Mouse (Mus musculus): ENCODE results near the gene Clta. TPM values are rescaled to one million over a fixed set of nuclear protein-coding genes. Genes with fewer than 3 reads are reported as not detected.

Gene Clta
- polyA plus RNA-seq, 1 experiment from 2014 or later: 273 TPM

DNA sequence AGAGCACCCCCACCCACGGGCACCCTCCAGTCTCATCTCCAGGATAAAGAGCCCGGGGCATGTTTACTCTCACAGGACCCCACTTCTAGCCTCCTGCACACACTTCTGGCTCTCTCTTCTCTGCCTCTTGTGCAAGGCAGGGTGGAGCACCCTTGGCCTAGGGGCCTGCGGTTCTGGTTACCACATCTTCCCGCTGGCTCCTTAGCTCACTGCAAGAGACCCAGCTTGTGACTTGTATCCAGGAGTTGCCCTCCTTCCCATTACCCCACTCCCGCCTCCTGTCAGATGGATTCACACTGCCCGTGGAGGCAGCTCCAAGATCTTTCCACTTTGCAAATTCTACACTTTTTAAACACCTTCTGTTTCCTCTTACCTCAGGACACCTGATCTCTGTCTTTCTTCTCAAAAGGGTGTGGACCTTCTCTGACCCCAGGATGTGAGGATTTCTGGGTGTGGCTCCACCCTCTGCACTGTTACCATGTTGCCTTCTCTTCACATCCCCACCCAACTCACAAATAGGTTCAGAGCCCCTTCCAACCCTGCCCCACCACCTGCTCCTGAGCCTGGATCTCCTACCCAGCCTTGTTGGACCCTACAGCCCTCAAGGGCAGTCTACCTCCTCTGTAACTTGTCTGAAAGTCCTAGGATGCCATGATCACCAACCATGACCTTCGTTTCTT is 38.3 kb upstream of the Clta start:
- Histone ChIP-seq H3K27me3 (ENCODE audit: control insufficient read depth, insufficient read depth, low read length) (no peaks in the 10 kb centered on the region), H3K36me3 (replicated peaks; ENCODE audit: control insufficient read depth, insufficient read depth, low read depth, low read length) (no peaks in the 10 kb centered on the region), H3K4me2 (ENCODE audit: low read depth, low read length) (no peak overlapping the region), H3K9me3 (replicated peaks; ENCODE audit: control insufficient read depth, low read length) (no peaks in the 10 kb centered on the region), H3K27ac (replicated peaks; ENCODE audit: low read depth, low read length) (no peak overlapping the region), H3K4me3 (ENCODE audit: low read depth, low read length) (no peak overlapping the region), H3K4me1 (ENCODE audit: control insufficient read depth, insufficient read depth, low read length) (peaks cover 10% of the 10 kb centered on the region), H3K9ac (replicated peaks; ENCODE audit: low read length) (no peak overlapping the region)
- WGBS: 80% methylated on average over 7 of the region's 7 CpGs
- DNase-seq (ENCODE audit: low spot score) (no peak), ATAC-seq (replicated peaks; ENCODE audit: insufficient number of reproducible peaks, low FRiP score, low TSS enrichment, low read depth) (no peak)

- no peak overlapping the region for H3K9ac ChIP-seq (replicated peaks; ENCODE audit: low read length)
- 41% methylated on average over 13 of the region's 13 CpGs for WGBS
- peaks cover 10% of the 10 kb centered on the region for H3K4me1 ChIP-seq (ENCODE audit: control insufficient read depth, insufficient read depth, low read length)
Measured at GRCm38 (mm10) chr4:43968650-43969049, 35.6 kb upstream of the Clta start.

GRCm38 (mm10) chr4:43969373-43969772 is 34.9 kb upstream of the Clta start:
- H3K9ac ChIP-seq (replicated peaks; ENCODE audit: low read length): no peak overlapping the region
- H3K4me2 ChIP-seq (ENCODE audit: low read depth, low read length): no peak overlapping the region
- H3K9me3 ChIP-seq (replicated peaks; ENCODE audit: control insufficient read depth, low read length): no peaks in the 10 kb centered on the region
- H3K4me1 ChIP-seq (ENCODE audit: control insufficient read depth, insufficient read depth, low read length): peaks cover 10% of the 10 kb centered on the region
- no peaks in the 10 kb centered on the region for H3K27me3 ChIP-seq (ENCODE audit: control insufficient read depth, insufficient read depth, low read length)
- H3K36me3 ChIP-seq (replicated peaks; ENCODE audit: control insufficient read depth, insufficient read depth, low read depth, low read length): no peaks in the 10 kb centered on the region
- no peak for ATAC-seq (replicated peaks; ENCODE audit: insufficient number of reproducible peaks, low FRiP score, low TSS enrichment, low read depth)
- DNase-seq (ENCODE audit: low spot score): peak; percentile 48
- H3K4me3 ChIP-seq (ENCODE audit: low read depth, low read length): no peak overlapping the region
- H3K27ac ChIP-seq (replicated peaks; ENCODE audit: low read depth, low read length): no peak overlapping the region
- 12% methylated on average over 4 of the region's 4 CpGs for WGBS

More at GRCm38 (mm10) chr4:43968650-43969049, 35.6 kb upstream of the Clta start:
- Histone ChIP-seq H3K36me3 (replicated peaks; ENCODE audit: control insufficient read depth, insufficient read depth, low read depth, low read length) (no peaks in the 10 kb centered on the region), H3K27ac (replicated peaks; ENCODE audit: low read depth, low read length) (0 out of 2 replicates have a peak overlapping the region, but pooled peaks have one; percentile 56), H3K9me3 (replicated peaks; ENCODE audit: control insufficient read depth, low read length) (no peaks in the 10 kb centered on the region), H3K4me3 (ENCODE audit: low read depth, low read length) (no peak overlapping the region), H3K27me3 (ENCODE audit: control insufficient read depth, insufficient read depth, low read length) (no peaks in the 10 kb centered on the region), H3K4me2 (ENCODE audit: low read depth, low read length) (no peak overlapping the region)
- no peak for ATAC-seq (replicated peaks; ENCODE audit: insufficient number of reproducible peaks, low FRiP score, low TSS enrichment, low read depth)
- DNase-seq (ENCODE audit: low spot score): peak; percentile 20

DNA sequence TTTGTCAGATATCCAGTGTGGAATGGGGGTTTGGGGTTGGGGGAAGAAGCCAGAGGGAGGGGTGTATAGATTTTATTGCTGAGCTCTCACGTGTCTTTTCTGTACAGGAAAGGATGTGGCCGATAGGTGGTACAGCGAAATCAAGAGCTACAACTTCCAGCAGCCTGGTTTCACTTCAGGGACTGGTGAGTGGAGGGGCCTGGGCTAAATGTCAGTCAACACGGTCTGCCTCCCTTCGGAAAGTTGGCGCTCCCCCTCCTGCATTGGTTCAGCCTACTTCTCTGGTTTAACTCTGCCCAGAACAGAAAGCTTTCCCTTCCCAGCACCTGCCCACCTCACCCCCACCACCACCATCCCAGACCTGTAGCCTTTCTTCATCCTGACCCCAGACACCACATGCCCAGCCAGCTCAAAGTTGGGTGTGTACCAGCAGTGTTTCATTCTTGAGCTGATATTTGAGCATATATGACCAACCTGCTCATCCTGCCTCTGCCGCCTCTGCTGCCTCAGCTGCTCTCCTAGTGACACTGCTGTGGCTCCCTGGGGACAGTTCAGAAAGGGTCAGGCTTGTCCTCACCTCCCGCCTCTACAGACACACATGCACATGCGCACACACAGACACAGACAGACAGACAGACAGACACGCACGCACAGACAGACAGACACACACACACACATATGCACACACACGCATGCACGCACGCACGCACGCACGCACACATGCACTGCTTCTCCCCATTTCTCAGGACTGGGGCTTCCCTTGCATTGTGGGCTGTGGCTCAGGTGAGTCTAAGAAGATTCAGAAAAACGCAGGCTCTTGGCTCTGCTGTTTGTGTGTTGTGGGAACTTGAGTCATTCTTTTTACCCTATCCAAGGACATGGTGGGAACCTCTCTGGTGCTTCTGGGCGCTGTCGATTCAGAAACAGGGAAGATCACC is 33.6 kb upstream of the Clta start:
- Histone ChIP-seq H3K4me2 (ENCODE audit: low read depth, low read length) (no peak overlapping the region), H3K27me3 (ENCODE audit: control insufficient read depth, insufficient read depth, low read length) (no peaks in the 10 kb centered on the region), H3K36me3 (replicated peaks; ENCODE audit: control insufficient read depth, insufficient read depth, low read depth, low read length) (no peaks in the 10 kb centered on the region), H3K4me1 (ENCODE audit: control insufficient read depth, insufficient read depth, low read length) (peaks cover 7% of the 10 kb centered on the region), H3K4me3 (ENCODE audit: low read depth, low read length) (no peak overlapping the region), H3K27ac (replicated peaks; ENCODE audit: low read depth, low read length) (no peak overlapping the region), H3K9me3 (replicated peaks; ENCODE audit: control insufficient read depth, low read length) (no peaks in the 10 kb centered on the region), H3K9ac (replicated peaks; ENCODE audit: low read length) (no peak overlapping the region)
- ATAC-seq (replicated peaks; ENCODE audit: insufficient number of reproducible peaks, low FRiP score, low TSS enrichment, low read depth): no peak
- DNase-seq (ENCODE audit: low spot score): no peak
- WGBS: 83% methylated on average over 20 of the region's 20 CpGs

- Histone ChIP-seq H3K9me3 (replicated peaks; ENCODE audit: control insufficient read depth, low read length) (no peaks in the 10 kb centered on the region), H3K27ac (replicated peaks; ENCODE audit: low read depth, low read length) (peak overlapping the region; percentile 42), H3K9ac (replicated peaks; ENCODE audit: low read length) (no peak overlapping the region; the same call in 1 of the 2 replicates), H3K36me3 (replicated peaks; ENCODE audit: control insufficient read depth, insufficient read depth, low read depth, low read length) (no peaks in the 10 kb centered on the region), H3K4me2 (ENCODE audit: low read depth, low read length) (no peak overlapping the region), H3K27me3 (ENCODE audit: control insufficient read depth, insufficient read depth, low read length) (no peaks in the 10 kb centered on the region), H3K4me1 (ENCODE audit: control insufficient read depth, insufficient read depth, low read length) (peaks cover 7% of the 10 kb centered on the region), H3K4me3 (ENCODE audit: low read depth, low read length) (no peak overlapping the region)
- 64% methylated on average over 9 of the region's 9 CpGs for WGBS
- DNase-seq (ENCODE audit: low spot score) (no peak), ATAC-seq (replicated peaks; ENCODE audit: insufficient number of reproducible peaks, low FRiP score, low TSS enrichment, low read depth) (no peak)
Measured at GRCm38 (mm10) chr4:43971541-43972136, 32.6 kb upstream of the Clta start.

- no peaks in the 10 kb centered on the region for H3K27me3 ChIP-seq (ENCODE audit: control insufficient read depth, insufficient read depth, low read length)
- H3K9me3 ChIP-seq (replicated peaks; ENCODE audit: control insufficient read depth, low read length): no peaks in the 10 kb centered on the region
- H3K36me3 ChIP-seq (replicated peaks; ENCODE audit: control insufficient read depth, insufficient read depth, low read depth, low read length): no peaks in the 10 kb centered on the region
- DNase-seq (ENCODE audit: low spot score) (peak; percentile 72), ATAC-seq (replicated peaks; ENCODE audit: insufficient number of reproducible peaks, low FRiP score, low TSS enrichment, low read depth) (peak; percentile 71)
- H3K4me1 ChIP-seq (ENCODE audit: control insufficient read depth, insufficient read depth, low read length): peaks cover 7% of the 10 kb centered on the region
- no peak overlapping the region for H3K4me3 ChIP-seq (ENCODE audit: low read depth, low read length)
- 5% methylated on average over 8 of the region's 8 CpGs for WGBS
- no peak overlapping the region for H3K9ac ChIP-seq (replicated peaks; ENCODE audit: low read length)
- H3K4me2 ChIP-seq (ENCODE audit: low read depth, low read length): no peak overlapping the region
- H3K27ac ChIP-seq (replicated peaks; ENCODE audit: low read depth, low read length): peak overlapping the region; percentile 42
Measured at GRCm38 (mm10) chr4:43972137-43972591, 32.1 kb upstream of the Clta start.

GRCm38 (mm10) chr4:43973526-43973981 is 30.7 kb upstream of the Clta start:
- 67% methylated on average over 4 of the region's 4 CpGs for WGBS
- Histone ChIP-seq H3K36me3 (replicated peaks; ENCODE audit: control insufficient read depth, insufficient read depth, low read depth, low read length) (no peaks in the 10 kb centered on the region), H3K4me1 (ENCODE audit: control insufficient read depth, insufficient read depth, low read length) (peaks cover 5% of the 10 kb centered on the region), H3K9ac (replicated peaks; ENCODE audit: low read length) (no peak overlapping the region), H3K27me3 (ENCODE audit: control insufficient read depth, insufficient read depth, low read length) (no peaks in the 10 kb centered on the region), H3K9me3 (replicated peaks; ENCODE audit: control insufficient read depth, low read length) (no peaks in the 10 kb centered on the region), H3K4me3 (ENCODE audit: low read depth, low read length) (no peak overlapping the region), H3K4me2 (ENCODE audit: low read depth, low read length) (no peak overlapping the region), H3K27ac (replicated peaks; ENCODE audit: low read depth, low read length) (no peak overlapping the region)
- ATAC-seq (replicated peaks; ENCODE audit: insufficient number of reproducible peaks, low FRiP score, low TSS enrichment, low read depth) (no peak), DNase-seq (ENCODE audit: low spot score) (no peak)
